Mouse (Mus musculus) layer of hippocampus, postnatal 25 days (tissue): ENCODE measurements around the gene Rasal3. TPM values are rescaled to one million over a fixed set of nuclear protein-coding genes. Genes with fewer than 3 reads are reported as not detected.

Source experiments
- DNase-seq, 2 experiments: peaks; one replicate each; pipeline ENCODE4 v3.0.0; 2022; ENCODE audit warnings: mixed read lengths in 2 of 2, low spot score in 1 of 2; ENCODE audit errors: extremely low spot score in 1 of 2
- microRNA-seq, 2 experiments: library from miRNA; unstranded; fragments of <30 nt; microRNA quantifications; one replicate each; pipeline ENCODE4 v1.2.0; 2021
- total RNA-seq, 2 experiments: library from RNA; stranded (reverse); gene quantifications; 2 replicates each; pipeline ENCODE4 v1.2.3; 2021

Rasal3 gene
- total RNA-seq, 2 experiments from 2014 or later = 2.9 to 3.4 TPM

DNA sequence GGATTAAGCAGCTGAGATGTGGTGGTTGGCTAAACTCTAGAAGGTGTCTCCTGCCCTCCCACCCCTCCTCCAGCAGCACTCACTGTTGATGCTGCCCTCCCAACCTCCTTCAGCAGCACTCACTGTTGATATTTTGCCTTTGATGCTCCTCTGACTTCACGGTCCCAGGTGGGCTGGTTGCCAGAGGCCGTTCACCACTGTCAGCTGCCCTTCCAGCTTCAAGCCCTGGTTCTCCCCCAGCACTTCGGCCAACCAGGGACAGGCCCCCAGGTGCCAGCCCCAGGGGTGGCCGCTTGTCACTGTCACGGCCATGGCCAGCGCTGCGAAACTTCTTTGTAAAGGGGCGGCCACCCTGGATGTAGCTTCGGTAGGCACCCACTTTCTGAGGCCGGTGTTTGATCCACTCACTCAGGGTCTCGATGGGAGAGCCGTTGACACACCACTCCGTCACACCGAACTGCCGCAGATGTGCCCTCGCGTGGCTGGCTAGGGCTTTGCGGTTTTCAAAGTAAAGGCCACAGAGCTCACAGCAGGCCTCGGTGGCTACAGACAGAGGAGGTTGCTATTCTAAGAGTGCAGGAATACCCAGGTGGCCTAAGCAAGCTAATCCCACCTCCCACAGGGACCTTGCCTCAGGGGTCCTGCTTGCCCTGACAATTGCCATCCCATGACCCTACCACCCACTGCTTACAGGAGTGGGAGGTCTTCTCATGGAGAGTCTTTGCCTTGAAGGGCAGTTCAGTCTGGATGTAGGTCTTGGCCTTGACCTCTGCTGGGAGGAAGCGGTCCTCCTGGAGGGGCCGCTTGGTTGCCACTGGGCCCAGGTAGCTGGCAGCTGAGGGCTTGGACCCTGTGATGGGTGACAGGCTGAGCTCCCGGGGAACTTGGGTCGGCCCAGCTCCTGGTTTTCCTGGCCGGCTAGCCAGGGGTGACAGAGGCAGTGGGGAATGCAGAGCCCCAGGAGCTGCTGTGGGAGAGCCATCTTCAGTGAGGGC lies 46.3 kb downstream of the Rasal3 start:
- DNase-seq = no peak

DNA sequence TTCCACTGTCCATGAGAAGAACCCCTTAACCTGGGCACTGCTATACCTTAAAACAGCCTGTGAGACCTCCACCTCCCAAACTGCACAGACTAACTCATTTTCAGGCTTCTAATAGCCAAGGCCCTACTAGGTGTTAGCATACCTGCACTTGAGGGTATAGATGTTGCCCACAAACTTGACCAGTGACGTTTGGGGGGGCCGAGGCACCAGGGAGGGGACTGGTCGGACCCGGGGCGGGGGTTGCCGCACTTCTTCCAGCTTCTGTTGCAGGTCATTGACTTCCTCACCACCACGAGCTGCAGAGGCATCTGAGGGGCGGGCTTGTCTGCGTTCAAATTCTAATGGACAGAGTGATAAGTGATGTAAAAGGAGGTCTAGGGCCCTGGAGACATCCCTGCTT lies 47.1 kb downstream of the Rasal3 start:
- DNase-seq = no peak

DNA sequence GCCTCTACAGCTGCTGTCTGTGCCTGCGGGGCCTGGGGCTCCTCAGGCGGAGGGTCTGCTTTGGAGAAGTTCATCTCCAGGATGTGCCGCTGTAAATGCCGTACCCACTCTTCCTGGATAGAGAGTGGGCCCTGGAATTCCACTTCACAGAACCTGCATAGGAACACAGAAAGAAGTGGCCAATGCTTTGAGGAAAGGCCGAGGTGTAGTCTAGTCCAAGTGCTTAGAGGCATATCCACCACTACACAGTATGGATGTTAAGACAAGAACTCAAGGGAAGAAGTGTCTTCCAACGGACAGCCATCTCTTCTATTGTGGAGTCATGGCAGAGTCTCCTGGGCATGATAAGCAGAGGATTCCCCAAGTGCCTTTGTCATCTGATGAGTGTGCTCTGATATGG lies 48.4 kb downstream of the Rasal3 start:
- DNase-seq = no peak

DNA sequence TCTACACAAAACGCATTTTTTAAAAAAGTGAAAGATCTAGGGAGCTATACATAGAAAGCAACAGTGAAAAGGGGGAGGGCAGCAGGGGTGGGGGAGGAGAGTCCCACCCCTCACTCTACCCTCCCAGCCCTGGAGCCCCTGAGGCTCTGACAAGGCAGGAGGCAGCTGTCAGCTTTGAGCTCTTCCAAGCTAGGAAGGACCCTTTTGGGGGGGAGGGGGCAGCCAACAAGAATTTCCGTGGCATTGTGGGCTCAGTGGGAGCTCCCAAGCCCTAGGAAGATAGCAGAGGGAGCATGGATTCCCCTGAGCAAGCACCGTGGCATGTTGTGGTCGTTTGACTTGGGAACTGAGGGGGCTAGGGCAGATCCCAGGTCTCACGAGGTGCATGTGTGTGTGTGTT lies 49.2 kb downstream of the Rasal3 start:
- no peak for DNase-seq

DNA sequence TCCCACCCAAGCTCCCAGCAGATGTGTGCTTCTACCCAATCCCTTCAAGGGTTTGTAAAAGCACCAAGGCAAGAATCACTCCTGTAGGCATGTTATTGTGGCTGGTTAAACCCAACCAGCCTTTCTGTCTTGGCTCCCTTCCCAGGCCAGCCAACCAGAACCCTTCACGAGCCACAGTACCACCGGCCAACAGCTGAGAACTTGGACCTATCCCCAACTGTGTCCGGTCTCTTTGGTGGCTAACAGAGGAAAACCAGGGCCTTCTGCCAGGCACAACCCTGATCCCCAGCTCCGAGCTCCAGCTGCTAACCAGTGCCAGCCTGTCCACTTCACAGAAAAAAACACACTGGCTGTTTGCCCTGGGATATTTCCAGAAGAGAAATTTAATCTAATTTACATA lies 49.7 kb downstream of the Rasal3 start:
- peak in 1 of 2 experiments; percentile 40 for DNase-seq

DNA sequence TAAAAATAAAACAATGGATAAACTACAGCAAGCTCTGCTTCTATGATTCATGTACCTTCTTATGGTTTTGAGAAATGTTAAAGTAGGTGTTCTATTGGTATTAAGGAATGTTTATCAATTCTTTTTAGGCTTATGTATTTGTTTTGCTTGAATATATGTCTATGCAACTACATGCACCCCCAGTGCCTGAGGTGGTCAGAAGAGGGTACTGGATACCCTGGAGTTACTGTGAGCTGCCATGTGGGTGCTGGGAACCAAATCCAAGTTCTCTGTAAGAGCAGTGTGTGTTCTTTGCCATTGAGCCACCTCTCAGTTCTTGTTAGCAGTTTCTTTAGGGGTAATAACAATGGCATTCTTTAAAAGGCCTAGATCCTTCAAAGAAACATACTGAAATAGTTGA lies 51.7 kb downstream of the Rasal3 start:
- no peak for DNase-seq

DNA sequence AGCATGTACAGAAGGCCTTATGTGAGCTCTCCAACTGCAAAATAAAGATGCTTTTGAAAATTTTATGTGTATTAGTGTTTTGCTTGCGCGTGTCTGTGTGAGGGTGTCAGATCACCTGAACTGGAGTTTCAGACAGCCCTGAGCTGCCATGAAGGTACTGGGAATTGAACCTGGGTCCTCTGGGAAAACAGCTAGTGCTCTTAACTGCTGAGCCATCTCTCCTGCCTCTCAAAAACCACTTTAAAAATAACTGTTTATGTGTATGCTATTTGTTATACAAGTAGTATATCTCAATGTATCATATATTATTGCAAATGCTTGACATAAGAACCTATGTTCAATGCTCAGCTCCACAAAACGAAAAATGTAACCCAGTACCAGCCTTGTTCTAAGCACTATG lies 52.1 kb downstream of the Rasal3 start:
- DNase-seq = no peak

DNA sequence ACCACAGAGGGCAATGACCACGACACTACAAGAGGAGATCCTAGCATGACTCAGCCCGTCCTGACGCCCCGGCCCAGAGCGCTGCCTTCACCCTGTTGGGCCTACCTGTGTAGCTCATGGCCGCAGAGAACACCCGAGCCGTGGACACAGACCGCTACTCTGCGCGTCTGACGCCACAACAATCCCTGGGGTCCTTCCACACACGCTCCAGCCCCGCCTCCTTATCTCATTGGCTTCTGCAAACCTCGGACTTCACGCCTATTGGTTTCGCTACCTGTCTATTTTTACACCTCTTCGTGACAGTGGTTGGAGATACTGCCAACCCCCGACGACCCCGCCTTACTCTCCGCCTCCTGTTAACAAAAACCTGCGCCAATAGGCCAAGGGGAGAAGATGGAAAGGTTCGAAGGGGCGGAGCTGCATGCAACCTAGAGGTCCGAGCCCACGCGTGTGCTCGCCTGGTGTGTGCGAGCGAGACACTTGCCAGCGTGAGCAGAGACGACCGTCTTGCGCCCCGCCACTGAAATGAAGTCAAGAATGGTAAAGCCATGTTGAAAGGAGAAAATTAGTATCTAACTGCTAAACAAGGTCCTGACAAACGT lies 52.9 kb downstream of the Rasal3 start, which contains the start of gene Akap8l:
Akap8l (minus strand) TSS at position 226 of the 602 bp plus-strand sequence.
- peak; percentile 87 to 90 for DNase-seq

DNA sequence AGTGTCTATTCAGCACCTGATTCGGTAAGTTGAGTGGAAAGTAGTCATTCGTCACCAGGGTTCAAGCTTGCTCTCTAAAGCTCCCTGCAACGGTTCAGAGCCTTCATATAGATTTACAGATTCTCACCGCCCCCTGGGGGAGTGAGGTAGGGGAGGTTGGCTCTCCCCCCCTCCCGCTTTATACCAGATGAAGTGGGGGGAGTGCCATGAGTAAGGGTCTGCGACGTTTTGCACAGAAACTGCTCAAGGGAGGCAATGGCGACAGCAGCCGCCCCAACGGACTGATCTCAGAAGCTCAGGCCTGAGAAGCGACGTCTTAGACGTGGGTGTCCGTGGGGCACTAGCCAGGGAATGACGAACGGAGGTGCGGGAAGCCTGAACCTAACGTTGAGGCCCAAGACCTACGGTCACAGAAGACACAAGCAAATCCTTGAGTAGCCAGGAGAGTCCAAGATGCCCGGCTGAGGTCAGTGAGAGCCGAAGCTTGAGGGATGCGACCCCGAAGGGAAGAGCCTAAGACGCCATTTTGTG lies 53.5 kb downstream of the Rasal3 start:
- no peak for DNase-seq

DNA sequence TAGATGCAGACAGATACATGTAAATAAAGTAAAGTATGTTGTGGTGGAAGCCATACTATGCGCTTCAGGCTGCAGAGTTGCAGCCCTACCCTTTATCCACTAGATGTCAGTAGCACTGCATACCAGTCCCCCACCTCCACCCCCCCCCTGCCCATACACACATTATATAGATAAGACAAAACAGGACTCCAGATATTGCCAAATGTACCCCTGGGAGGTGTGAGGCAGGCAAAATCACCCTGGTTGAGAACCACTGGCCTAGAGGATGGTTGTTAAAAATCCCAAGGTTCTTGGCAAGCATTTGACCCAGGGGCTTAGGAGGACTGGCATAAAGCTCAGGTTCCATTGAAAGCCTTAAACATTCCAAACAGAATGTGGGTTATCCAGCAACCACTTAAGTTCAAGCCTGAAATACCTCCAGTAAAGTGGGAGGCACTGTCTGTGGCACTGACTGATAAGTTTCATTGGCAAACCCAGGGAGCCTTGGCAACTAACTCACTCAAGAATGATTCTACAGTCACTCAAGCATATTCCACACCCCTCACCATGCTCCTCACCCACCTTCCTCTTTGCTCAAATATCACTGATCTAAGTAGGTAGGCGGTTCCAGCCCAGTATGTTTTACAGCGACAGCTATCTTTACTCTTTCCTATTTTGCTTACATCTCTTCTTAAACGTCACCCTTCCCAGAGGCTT lies 54.2 kb downstream of the Rasal3 start:
- DNase-seq = no peak

DNA sequence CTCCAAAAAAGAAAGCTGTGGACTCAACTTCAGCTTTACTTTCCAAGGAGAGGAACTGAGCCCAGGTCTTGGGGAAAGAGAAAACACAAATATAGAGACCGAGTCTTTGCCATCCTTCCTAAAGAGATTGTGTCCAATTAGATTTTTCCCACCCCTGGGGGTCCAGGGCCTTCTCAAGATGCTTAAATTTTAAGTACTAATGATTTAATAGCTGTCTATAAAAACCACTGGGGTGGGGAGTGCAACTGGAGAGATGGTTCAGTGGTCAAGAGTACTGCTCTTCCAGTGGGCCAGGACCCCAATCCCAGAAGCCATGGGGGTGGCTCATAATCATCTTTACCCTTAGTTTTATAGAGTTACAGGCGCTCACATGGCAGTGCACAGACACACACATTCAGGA lies 55.0 kb downstream of the Rasal3 start:
- no peak for DNase-seq

DNA sequence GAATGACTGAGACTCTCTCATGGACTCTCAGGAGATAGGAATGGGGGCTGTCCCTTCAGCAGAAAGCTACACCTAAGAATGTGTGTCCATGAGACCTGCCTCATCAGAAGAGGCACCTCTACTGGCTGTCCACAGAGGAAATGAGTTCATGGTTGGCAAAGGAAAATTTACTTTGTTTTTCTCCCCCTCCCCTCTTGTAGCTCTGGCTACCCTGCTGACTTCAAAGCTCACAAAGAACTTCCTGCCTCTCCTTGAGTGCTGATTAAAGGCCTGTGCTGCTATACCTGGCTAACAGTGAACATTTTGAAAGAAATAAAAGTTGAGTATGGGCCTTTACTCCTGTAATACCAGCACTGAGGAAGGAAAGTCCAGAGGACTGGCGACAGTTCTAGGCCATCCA lies 62.3 kb downstream of the Rasal3 start:
- DNase-seq = no peak

Small RNAs within 50 kb of the gene (microRNA-seq; reads per million reads assigned to microRNA genes)
- 0 reads per million in 2 experiments for gene Gm22201

Other genes starting within 250 kb of the Rasal3 start
- gene Notch3, start 236.7 kb downstream of the Rasal3 start, total RNA-seq = 10 to 100 TPM in 1 of 2 experiments, 1 to 10 TPM in 1; 7.0 to 10.3 TPM
- under 1 TPM; 0.49 to 0.75 TPM for gene Ephx3, start 214.0 kb downstream of the Rasal3 start, total RNA-seq
- gene Brd4, start 118.9 kb downstream of the Rasal3 start, total RNA-seq = 100 to 1,000 TPM; 104 to 117 TPM
- gene Akap8, start 82.3 kb downstream of the Rasal3 start, total RNA-seq = 10 to 100 TPM; 68.1 to 92.0 TPM
- 100 to 1,000 TPM; 140 to 197 TPM for gene Akap8l, start 53.0 kb downstream of the Rasal3 start, total RNA-seq
- 10 to 100 TPM; 48.3 to 57.7 TPM for gene Wiz, start 14.1 kb downstream of the Rasal3 start, total RNA-seq
- not detected for gene Pglyrp2, start 20.6 kb upstream of the Rasal3 start, total RNA-seq
- gene Cyp4f39, start 49.1 kb upstream of the Rasal3 start, total RNA-seq = not detected
- 1 to 10 TPM; 3.4 to 6.0 TPM for gene Cyp4f17, start 102.5 kb upstream of the Rasal3 start, total RNA-seq
- gene Cyp4f16, start 133.0 kb upstream of the Rasal3 start, total RNA-seq = 10 to 100 TPM in 1 of 2 experiments, 1 to 10 TPM in 1; 7.0 to 10.3 TPM
- gene Cyp4f37, start 217.7 kb upstream of the Rasal3 start, total RNA-seq = not detected